Mouse (Mus musculus) ES-E14 (cell line): Measurements from ENCODE around the gene Frmpd1.

ENCODE experiments used
- CHD2 ChIP-seq: IDR thresholded peaks from 2 replicates; pipeline ENCODE4 v1.6.1; 2014; ENCODE audit warnings: mild to moderate bottlenecking, low read depth, low read length, inconsistent platforms
- HCFC1 ChIP-seq: IDR thresholded peaks from 2 replicates; pipeline ENCODE4 v1.6.1; 2012; ENCODE audit warnings: low read length, inconsistent platforms, borderline replicate concordance; ENCODE audit not compliant: insufficient read depth
- ZC3H11A ChIP-seq: IDR thresholded peaks from 2 replicates; pipeline ENCODE4 v1.6.1; 2012; ENCODE audit warnings: low read depth, mild to moderate bottlenecking, inconsistent platforms, low read length, borderline replicate concordance
- ZNF384 ChIP-seq: IDR thresholded peaks from 2 replicates; pipeline ENCODE4 v1.6.1; 2012; ENCODE audit warnings: low read depth, low read length, inconsistent platforms

- no peak for TF ChIP-seq CHD2
- TF ChIP-seq ZNF384 = no peak
- no peak for TF ChIP-seq ZC3H11A
- TF ChIP-seq HCFC1 = no peak
These were observed 13.6 kb downstream of the Frmpd1 start for GRCm38 (mm10) chr4:45198296-45198695.
